Mouse (Mus musculus) frontal cortex, adult 2 months (tissue): ENCODE data around the gene Psmd7. TPM values are rescaled to one million over a fixed set of nuclear protein-coding genes. Genes with fewer than 3 reads are reported as not detected.

Experiments used
- DNase-seq, 2 experiments: peaks; one replicate each; pipeline ENCODE4 v3.0.0; 2022; ENCODE audit warnings: low spot score in 1 of 2; ENCODE audit errors: extremely low spot score in 1 of 2
- polyA plus RNA-seq: library from polyadenylated mRNA; depleted of rRNA; stranded (reverse); fragments of >200 nt; gene quantifications from 2 replicates; pipeline ENCODE4 v1.2.3, GENCODE M21; 2012; rRNA removed

Psmd7 gene
- polyA plus RNA-seq, 1 experiment, result 115 TPM

GRCm38 (mm10) chr8:107540623-107541022 lies 47.6 kb downstream of the Psmd7 start:
- DNase-seq, result no peak

- DNase-seq, result peak in 1 of 2 experiments; percentile 16
Observed at GRCm38 (mm10) chr8:107537472-107537871, 50.8 kb downstream of the Psmd7 start.

Other genes starting within 250 kb of the Psmd7 start
- gene Nqo1, start 185.3 kb downstream of the Psmd7 start, polyA plus RNA-seq, result 6.9 and 7.2 TPM in 2 replicates
- 55.1 and 58.2 TPM in 2 replicates for gene Nob1, start 163.4 kb downstream of the Psmd7 start, polyA plus RNA-seq
- gene Wwp2, start 152.1 kb downstream of the Psmd7 start, polyA plus RNA-seq, result 26.6 and 27.3 TPM in 2 replicates